Mouse (Mus musculus) neutrophil, adult 5-6 weeks (primary cell): Measurements from ENCODE around the gene Smyd3. TPM values are rescaled to one million over a fixed set of nuclear protein-coding genes. Genes with fewer than 3 reads are reported as not detected.

Source experiments
- ATAC-seq: fragments of 151-379, 151-347 bp; 2 replicates; pipeline ENCODE4 v1.8.0; 2017; ENCODE audit warnings: mild to moderate bottlenecking, moderate TSS enrichment; ENCODE audit not compliant: insufficient number of reproducible peaks, poor library complexity, low FRiP score, severe bottlenecking; ENCODE audit errors: extremely low read depth
- total RNA-seq: library from RNA; stranded (forward); fragments of 200-1000 nt; gene quantifications from 2 replicates; pipeline ENCODE4 v1.2.3, GENCODE M21; 2017

The Smyd3 gene
- total RNA-seq, 1 experiment from 2014 or later = 24.8 TPM

- ATAC-seq = no peak
These were observed 602.8 kb downstream of the Smyd3 start for GRCm38 (mm10) chr1:178915056-178915455.

DNA sequence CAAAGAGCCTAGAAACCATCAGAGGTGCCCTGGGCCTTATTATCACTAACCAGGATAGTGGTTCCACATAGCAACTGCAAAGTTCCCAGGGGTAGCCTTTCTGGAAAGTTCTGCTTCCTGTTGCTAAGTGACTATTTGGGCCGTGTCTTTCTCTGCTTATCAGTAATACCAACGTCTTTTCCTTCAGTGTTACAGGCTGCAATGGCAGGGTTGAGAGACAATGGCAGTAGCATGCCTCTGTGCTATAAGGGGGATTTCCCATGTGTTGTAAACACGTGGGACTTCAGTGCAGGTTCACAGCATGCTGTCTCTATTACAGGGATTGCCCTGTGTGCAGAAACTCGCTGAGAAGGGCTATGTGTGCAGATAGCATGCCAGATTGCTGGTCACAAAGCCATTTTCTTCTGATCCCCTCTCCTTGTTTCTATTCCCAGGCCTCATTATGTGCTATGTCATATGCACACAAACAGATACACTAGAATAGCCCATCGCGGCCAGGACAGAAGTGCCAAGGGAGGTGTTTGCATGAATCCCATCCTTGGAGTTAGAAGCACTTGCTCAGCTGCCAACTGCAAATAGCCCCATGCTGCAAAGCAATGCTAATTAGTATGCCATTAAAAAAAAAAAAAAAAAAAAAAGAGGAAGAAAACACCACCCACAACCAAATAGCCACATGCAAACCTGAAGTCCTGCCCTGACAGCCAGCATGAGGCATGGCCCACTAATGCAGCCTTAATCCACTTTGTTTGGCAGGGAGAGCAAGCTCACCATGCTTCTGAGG is 604.7 kb downstream of the Smyd3 start:
- ATAC-seq = no peak

GRCm38 (mm10) chr1:178910951-178911350 is 606.9 kb downstream of the Smyd3 start:
- ATAC-seq = no peak

Other genes with a start within 250 kb of the Smyd3 start
- gene Tfb2m, start 28.2 kb upstream of the Smyd3 start, total RNA-seq = 26.4 and 38.4 TPM in 2 replicates
- gene Cnst, start 28.3 kb upstream of the Smyd3 start, total RNA-seq = 39.8 and 49.5 TPM in 2 replicates
- 2.3 and 9.4 TPM in 2 replicates for gene Sccpdh, start 150.2 kb upstream of the Smyd3 start, total RNA-seq
- not detected in 2 replicates for gene Kif28, start 227.2 kb upstream of the Smyd3 start, total RNA-seq